Comparison of ENCODE assay signal across 28 mouse cellular contexts in genomic region chr4:53538600-53538999, GRCm38 (mm10).
DNase-seq lines count a peak whose midpoint lies in the region; ATAC-seq and TF ChIP-seq lines count a peak whose summit lies in the region.
"Had no signal": no experiment of that assay in that cellular context is flagged by ENCODE, and none has a peak within 500 bp of the region (broad histone marks: within the 10 kb centered on the region; RNA-seq: fewer than 3 reads in every experiment).

No protein-coding gene starts in this region.

- peak overlapping the region; percentile 38 for H3K4me2 ChIP-seq in heart, postnatal 0 days (ENCODE audit: low read depth, low read length)
- no peak overlapping the region for H3K4me2 ChIP-seq in neural tube, embryonic 15.5 days
- no peak overlapping the region for H3K4me2 ChIP-seq in midbrain, embryonic 16.5 days (ENCODE audit: low read length)
- H3K4me2 ChIP-seq: heart, embryonic 12.5 days; liver, embryonic 12.5 days; lung, embryonic 15.5 days; midbrain, embryonic 12.5 days had no signal

- no peak for TF ChIP-seq EP300 in heart, postnatal 0 days (IDR thresholded peaks at IDR 0.05; ENCODE audit: low read depth)

- H3K4me1 ChIP-seq in heart, postnatal 0 days (ENCODE audit: control insufficient read depth, insufficient read depth) = no peaks in the 10 kb centered on the region
- no peaks in the 10 kb centered on the region for H3K4me1 ChIP-seq in neural tube, embryonic 15.5 days
- no peaks in the 10 kb centered on the region for H3K4me1 ChIP-seq in midbrain, embryonic 16.5 days (ENCODE audit: control insufficient read depth, insufficient read depth, low read length)
- H3K4me1 ChIP-seq: embryonic facial prominence, embryonic 10.5 days; midbrain, embryonic 12.5 days had no signal

- H3K9ac ChIP-seq in heart, postnatal 0 days (replicated peaks; ENCODE audit: low read depth, low read length) = no peak overlapping the region
- H3K9ac ChIP-seq in neural tube, embryonic 15.5 days (replicated peaks) = no peak overlapping the region
- H3K9ac ChIP-seq in midbrain, embryonic 16.5 days (ENCODE audit: low read depth, low read length) = no peak overlapping the region
- H3K9ac ChIP-seq: heart, embryonic 12.5 days; liver, embryonic 12.5 days; lung, embryonic 15.5 days; midbrain, embryonic 12.5 days had no signal

- H3K36me3 ChIP-seq in heart, postnatal 0 days (replicated peaks; ENCODE audit: control insufficient read depth, insufficient read depth, low read length) = peaks cover 10% of the 10 kb centered on the region; the same call in 1 of the 2 replicates
- peaks cover 5% of the 10 kb centered on the region for H3K36me3 ChIP-seq in neural tube, embryonic 15.5 days
- H3K36me3 ChIP-seq in midbrain, embryonic 16.5 days (ENCODE audit: control insufficient read depth, insufficient read depth, low read length) = peaks cover 4% of the 10 kb centered on the region; the same call in 1 of the 2 replicates
- H3K36me3 ChIP-seq: lung, embryonic 15.5 days; midbrain, embryonic 12.5 days had no signal

- H3K27me3 ChIP-seq in heart, postnatal 0 days (ENCODE audit: control insufficient read depth, insufficient read depth, low read length) = no peaks in the 10 kb centered on the region
- H3K27me3 ChIP-seq in neural tube, embryonic 15.5 days (replicated peaks) = no peaks in the 10 kb centered on the region
- no peaks in the 10 kb centered on the region for H3K27me3 ChIP-seq in midbrain, embryonic 16.5 days (ENCODE audit: control insufficient read depth, insufficient read depth, low read depth, low read length)
- H3K27me3 ChIP-seq: CH12.LX; heart, embryonic 12.5 days; liver, embryonic 12.5 days; lung, embryonic 15.5 days; midbrain, embryonic 12.5 days; Patski had no signal

- no peak overlapping the region for H3K27ac ChIP-seq in heart, postnatal 0 days (ENCODE audit: low read depth)
- H3K27ac ChIP-seq in neural tube, embryonic 15.5 days (replicated peaks) = no peak overlapping the region
- no peak overlapping the region for H3K27ac ChIP-seq in midbrain, embryonic 16.5 days (ENCODE audit: low read length)
- H3K27ac ChIP-seq: embryonic facial prominence, embryonic 10.5 days; hindbrain, postnatal 0 days; liver, embryonic 12.5 days; lung, embryonic 15.5 days; midbrain, embryonic 12.5 days had no signal

- no peak for DNase-seq in heart, postnatal 0 days (ENCODE audit: low spot score)
- no peak for DNase-seq in heart, adult 9 months (ENCODE audit: low spot score in 2 of 2)
- peak; percentile 46 to 74 for DNase-seq in left cerebral cortex, postnatal 25 days (ENCODE audit: low spot score in 2 of 2)
- no peak for DNase-seq in left cerebral cortex, postnatal 4 days
- no peak for DNase-seq in neural tube, embryonic 10.5 days (ENCODE audit: extremely low spot score, low spot score)
- DNase-seq: adrenal gland, postnatal 36 days; B cell, adult 2 months; cerebellum, adult 11-12 months; cerebellum, postnatal 10 days; gastrocnemius, postnatal 14 days; heart, adult 11 months; heart, postnatal 14 days; kidney, adult 9 months; kidney, postnatal 25 days; right cerebral cortex, postnatal 25 days; thymus, postnatal 14 days had no signal

- no peak for ATAC-seq in heart, postnatal 0 days (ENCODE audit: insufficient read depth, low read depth)
- peak; percentile 57; the same call in 1 of the 2 replicates for ATAC-seq in neural tube, embryonic 15.5 days (ENCODE audit: low FRiP score)
- ATAC-seq in midbrain, embryonic 16.5 days = no peak
- ATAC-seq: hindbrain, postnatal 0 days; intestine, embryonic 16.5 days; liver, embryonic 12.5 days; Patski had no signal

- WGBS in heart, postnatal 0 days = 70% methylated on average over 11 of the region's 11 CpGs
- WGBS in neural tube, embryonic 15.5 days = 81% methylated on average over 11 of the region's 11 CpGs
- WGBS in midbrain, embryonic 16.5 days = 89% methylated on average over 11 of the region's 11 CpGs

- TF ChIP-seq CTCF in heart, postnatal 0 days (IDR thresholded peaks at IDR 0.05; ENCODE audit: low read depth) = no peak

- no peak overlapping the region for H3K4me3 ChIP-seq in heart, postnatal 0 days (ENCODE audit: low read depth, low read length)
- H3K4me3 ChIP-seq in neural tube, embryonic 15.5 days (replicated peaks) = no peak overlapping the region
- no peak overlapping the region for H3K4me3 ChIP-seq in midbrain, embryonic 16.5 days (ENCODE audit: low read depth, low read length)
- H3K4me3 ChIP-seq: embryonic facial prominence, embryonic 10.5 days; heart, embryonic 12.5 days; liver, embryonic 12.5 days; lung, embryonic 15.5 days; midbrain, embryonic 12.5 days had no signal

- H3K9me3 ChIP-seq in heart, postnatal 0 days (replicated peaks; ENCODE audit: control insufficient read depth, low read length) = no peaks in the 10 kb centered on the region
- no peaks in the 10 kb centered on the region for H3K9me3 ChIP-seq in neural tube, embryonic 15.5 days (replicated peaks)
- no peaks in the 10 kb centered on the region for H3K9me3 ChIP-seq in midbrain, embryonic 16.5 days (replicated peaks; ENCODE audit: control insufficient read depth, low read length, poor library complexity, severe bottlenecking)
- H3K9me3 ChIP-seq: embryonic facial prominence, embryonic 10.5 days; G1E; heart, embryonic 12.5 days; liver, embryonic 12.5 days; lung, embryonic 15.5 days; midbrain, embryonic 12.5 days had no signal

- intact Hi-C loops in left cerebral cortex, postnatal 25 days (cut with DNase I) = loop anchor here (5.0 kb wide), 1 partner anchor 96 kb away; the partner anchor contains the start of gene Slc44a1
- intact Hi-C loops in left cerebral cortex, postnatal 4 days (cut with DNase I) = no loop called here

Comparison
In these comparisons a context has a peak if more than half of its experiments do, and no peak if none do; other contexts are left out.
1. DNase-seq: peak in left cerebral cortex, postnatal 25 days (2 of 2); none in heart, postnatal 0 days (single experiment), heart, adult 9 months (0 of 2), left cerebral cortex, postnatal 4 days (single experiment) and neural tube, embryonic 10.5 days (single experiment).